Mouse (Mus musculus) limb, embryonic 13.5 days (tissue): ENCODE data around the gene Gmds. TPM values are rescaled to one million over a fixed set of nuclear protein-coding genes. Genes with fewer than 3 reads are reported as not detected.

Experiments
- ATAC-seq: fragments of 200-750 bp; cut with Nextera tagmentation; 2 replicates; pipeline ENCODE4 v1.8.0; 2017; ENCODE audit warnings: low read depth, moderate number of reproducible peaks, moderate TSS enrichment; ENCODE audit not compliant: low FRiP score
- H3K27ac ChIP-seq: fragments of 300-500 bp; sonication (generic); 2 replicates; pipeline ENCODE4 v1.5.1; 2015; ENCODE audit warnings: inconsistent platforms, mild to moderate bottlenecking, moderate library complexity
- H3K27me3 ChIP-seq: fragments of 300-500 bp; sonication (generic); 2 replicates; pipeline ENCODE4 v1.6.1; 2015; ENCODE audit warnings: mild to moderate bottlenecking, inconsistent platforms
- H3K36me3 ChIP-seq: fragments of 300-500 bp; sonication (generic); 2 replicates; pipeline ENCODE4 v1.6.1; 2015; ENCODE audit warnings: inconsistent platforms, mild to moderate bottlenecking, moderate library complexity
- H3K4me1 ChIP-seq: fragments of 300-500 bp; sonication (generic); 2 replicates; pipeline ENCODE4 v1.6.1; 2015; ENCODE audit warnings: inconsistent platforms
- H3K4me2 ChIP-seq: fragments of 300-500 bp; sonication (generic); replicated peaks from 2 replicates; pipeline ENCODE4 v1.6.1; 2015; ENCODE audit warnings: inconsistent platforms, mild to moderate bottlenecking, moderate library complexity
- H3K4me3 ChIP-seq: fragments of 300-500 bp; sonication (generic); 2 replicates; pipeline ENCODE4 v1.5.1; 2015; ENCODE audit warnings: moderate library complexity, mild to moderate bottlenecking, inconsistent platforms
- H3K9ac ChIP-seq: fragments of 300-500 bp; sonication (generic); 2 replicates; pipeline ENCODE4 v1.6.1; 2015; ENCODE audit warnings: mild to moderate bottlenecking, inconsistent platforms
- H3K9me3 ChIP-seq: fragments of 300-500 bp; sonication (generic); 2 replicates; pipeline ENCODE4 v1.6.1; 2016; ENCODE audit warnings: inconsistent platforms
- WGBS: fragments of 180-500 bp; shearing (Covaris S2); methylation state at CpG from one replicate; pipeline ENCODE4 v1.1.7; 2015; 5-methylcytosine and 5-hydroxymethylcytosine counted together
- polyA plus RNA-seq: library from polyadenylated mRNA; unstranded; fragments of >200 nt; fragmentation: Nextera tagmentation; extraction: Ambion mirVana; gene quantifications from 2 replicates; pipeline ENCODE4 v1.2.1, GENCODE M21; 2015

Gene Gmds
- polyA plus RNA-seq, 1 experiment from 2014 or later = 46.9 TPM

DNA sequence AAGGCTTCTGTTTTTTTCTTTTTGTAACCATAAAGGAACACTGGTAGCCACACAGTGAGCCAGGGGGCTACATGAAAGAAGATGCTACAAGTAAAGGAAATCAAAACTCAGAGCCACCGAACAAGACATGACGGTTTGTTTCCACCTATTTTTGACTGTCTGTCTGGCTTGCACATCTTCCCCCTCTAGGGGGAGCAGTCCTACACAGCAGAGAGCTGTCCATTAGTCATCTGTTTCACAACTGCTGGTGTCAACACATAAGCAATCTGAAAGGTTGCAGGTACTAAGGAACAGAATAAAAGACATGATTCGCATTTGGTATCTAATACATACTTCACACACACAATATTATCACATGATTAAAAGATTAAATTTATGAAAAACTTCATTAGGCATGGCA lies 25.9 kb downstream of the Gmds start:
- H3K9me3 ChIP-seq = no peaks in the 10 kb centered on the region
- H3K27ac ChIP-seq = no peak overlapping the region
- H3K27me3 ChIP-seq = 0 out of 2 replicates have a peak, but pooled peaks cover 5% of the 10 kb centered on the region
- H3K36me3 ChIP-seq = no peaks in the 10 kb centered on the region
- H3K9ac ChIP-seq = no peak overlapping the region
- no peak overlapping the region for H3K4me3 ChIP-seq
- WGBS = 79% methylated on average over 3 of the region's 3 CpGs
- ATAC-seq = no peak
- peaks cover 4% of the 10 kb centered on the region; the same call in 1 of the 2 replicates for H3K4me1 ChIP-seq
- no peak overlapping the region for H3K4me2 ChIP-seq

DNA sequence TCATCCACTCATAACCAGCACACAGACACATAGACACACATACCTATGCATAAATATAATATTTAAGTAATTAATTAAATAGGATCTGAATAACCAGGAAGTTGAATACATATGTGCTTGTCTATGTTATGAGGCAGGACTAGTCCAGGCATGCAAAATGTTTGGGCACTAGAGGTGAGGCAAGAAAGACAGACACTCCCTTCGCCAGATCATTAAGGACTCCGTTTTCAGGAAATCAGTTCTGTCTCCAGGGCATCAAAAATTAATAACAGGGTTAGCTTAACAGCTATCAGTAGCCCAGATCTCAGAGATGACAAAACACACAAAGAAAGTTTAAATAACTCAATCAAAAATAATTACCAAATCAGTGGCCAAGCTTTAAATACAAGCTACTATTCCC lies 27.1 kb downstream of the Gmds start:
- no peak for ATAC-seq
- Histone ChIP-seq H3K9ac (no peak overlapping the region), H3K27ac (no peak overlapping the region), H3K36me3 (no peaks in the 10 kb centered on the region), H3K27me3 (0 out of 2 replicates have a peak, but pooled peaks cover 3% of the 10 kb centered on the region), H3K4me3 (no peak overlapping the region), H3K4me1 (peaks cover 4% of the 10 kb centered on the region; the same call in 1 of the 2 replicates), H3K9me3 (no peaks in the 10 kb centered on the region), H3K4me2 (no peak overlapping the region)
- 79% methylated on average over 2 of the region's 2 CpGs for WGBS

DNA sequence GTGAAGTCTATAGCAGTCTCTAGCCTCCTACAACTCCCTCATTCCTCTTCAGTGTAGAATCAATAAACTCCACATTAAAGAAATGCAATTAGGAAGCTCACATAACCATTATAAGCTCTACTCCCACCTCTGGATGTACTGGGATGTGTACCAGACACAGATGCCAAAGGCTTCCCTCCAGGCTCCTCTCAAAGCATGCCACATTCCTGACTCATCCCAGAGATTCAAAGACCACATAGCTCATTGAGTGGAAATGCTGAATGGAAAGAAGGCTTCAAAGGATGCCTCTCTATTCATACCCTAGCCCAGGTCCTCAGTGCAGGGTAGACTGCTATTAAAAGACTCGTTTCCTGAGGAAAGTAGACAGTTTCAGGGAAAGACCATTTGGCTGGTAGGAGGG lies 40.1 kb downstream of the Gmds start:
- 0 out of 2 replicates have a peak, but pooled peaks cover 3% of the 10 kb centered on the region for H3K27me3 ChIP-seq
- 13% methylated on average over 1 of the region's 1 CpGs for WGBS
- no peaks in the 10 kb centered on the region for H3K9me3 ChIP-seq
- H3K4me3 ChIP-seq = no peak overlapping the region
- no peaks in the 10 kb centered on the region for H3K36me3 ChIP-seq
- peaks cover 21% of the 10 kb centered on the region for H3K4me1 ChIP-seq
- ATAC-seq = no peak; the same call in 1 of the 2 replicates
- H3K27ac ChIP-seq = no peak overlapping the region; the same call in 1 of the 2 replicates
- no peak overlapping the region for H3K9ac ChIP-seq
- no peak overlapping the region for H3K4me2 ChIP-seq

DNA sequence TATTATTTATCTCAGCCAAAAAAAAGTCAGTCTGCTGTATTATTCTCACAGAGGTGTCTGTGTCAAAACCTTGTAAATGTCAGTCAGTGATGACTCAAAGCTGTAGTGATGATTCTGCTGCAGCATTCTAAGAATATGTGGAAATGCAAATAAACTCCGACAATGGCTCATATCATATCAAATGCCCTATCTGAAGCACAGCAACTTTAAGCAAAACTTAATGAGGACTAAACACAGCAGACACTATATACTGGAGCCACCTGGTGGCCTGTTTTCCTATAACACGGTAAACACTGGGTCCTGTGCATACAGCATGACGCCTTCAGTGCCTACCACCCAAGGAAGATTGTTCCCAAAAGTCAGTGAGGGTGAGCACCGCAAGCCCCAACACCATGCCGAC lies 41.1 kb downstream of the Gmds start:
- Histone ChIP-seq H3K9ac (no peak overlapping the region), H3K9me3 (no peaks in the 10 kb centered on the region), H3K27me3 (0 out of 2 replicates have a peak, but pooled peaks cover 3% of the 10 kb centered on the region), H3K4me1 (peaks cover 21% of the 10 kb centered on the region), H3K4me2 (no peak overlapping the region), H3K36me3 (no peaks in the 10 kb centered on the region), H3K27ac (no peak overlapping the region), H3K4me3 (no peak overlapping the region)
- 45% methylated on average over 5 of the region's 5 CpGs for WGBS
- ATAC-seq = peak; percentile 61

DNA sequence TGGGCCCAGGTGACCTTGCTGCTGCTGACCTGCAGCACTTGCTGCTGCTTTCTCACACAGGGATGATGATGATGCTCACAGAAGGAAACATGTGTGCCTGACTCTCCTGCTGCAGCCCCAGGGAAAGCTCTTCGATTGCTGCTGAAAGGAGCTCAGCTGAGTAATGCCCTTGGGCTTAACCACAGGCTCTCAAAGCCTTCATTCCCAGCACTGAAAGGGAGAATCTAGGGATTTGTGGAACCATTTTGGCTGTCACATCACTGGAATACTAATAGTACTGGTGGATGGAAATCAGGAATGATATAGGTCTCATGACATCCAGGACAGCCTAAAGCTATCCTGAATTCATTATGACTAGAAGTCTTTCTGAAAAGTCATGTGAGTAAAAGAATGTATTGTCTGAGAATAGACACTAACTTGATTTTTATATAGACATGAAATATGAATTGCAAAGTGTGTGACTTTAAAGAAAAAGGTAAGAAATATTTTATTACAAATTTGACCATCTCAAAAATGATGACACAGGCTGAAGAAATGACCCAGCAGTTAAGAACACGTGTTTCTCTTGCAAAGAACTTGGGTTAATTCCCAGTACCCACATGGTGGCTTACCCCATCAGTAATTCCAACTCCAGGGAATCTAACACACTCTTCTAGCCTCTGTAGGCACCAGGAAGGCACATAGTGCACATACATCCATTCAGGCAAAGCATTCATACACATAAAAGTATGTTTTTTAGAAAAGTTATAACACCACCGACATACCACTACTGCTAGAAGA lies 43.9 kb downstream of the Gmds start:
- Histone ChIP-seq H3K4me2 (no peak overlapping the region), H3K27me3 (0 out of 2 replicates have a peak, but pooled peaks cover 3% of the 10 kb centered on the region), H3K4me3 (no peak overlapping the region), H3K9me3 (no peaks in the 10 kb centered on the region), H3K9ac (no peak overlapping the region), H3K4me1 (peaks cover 21% of the 10 kb centered on the region), H3K36me3 (no peaks in the 10 kb centered on the region), H3K27ac (no peak overlapping the region)
- WGBS = 65% methylated on average over 3 of the region's 3 CpGs
- no peak for ATAC-seq

DNA sequence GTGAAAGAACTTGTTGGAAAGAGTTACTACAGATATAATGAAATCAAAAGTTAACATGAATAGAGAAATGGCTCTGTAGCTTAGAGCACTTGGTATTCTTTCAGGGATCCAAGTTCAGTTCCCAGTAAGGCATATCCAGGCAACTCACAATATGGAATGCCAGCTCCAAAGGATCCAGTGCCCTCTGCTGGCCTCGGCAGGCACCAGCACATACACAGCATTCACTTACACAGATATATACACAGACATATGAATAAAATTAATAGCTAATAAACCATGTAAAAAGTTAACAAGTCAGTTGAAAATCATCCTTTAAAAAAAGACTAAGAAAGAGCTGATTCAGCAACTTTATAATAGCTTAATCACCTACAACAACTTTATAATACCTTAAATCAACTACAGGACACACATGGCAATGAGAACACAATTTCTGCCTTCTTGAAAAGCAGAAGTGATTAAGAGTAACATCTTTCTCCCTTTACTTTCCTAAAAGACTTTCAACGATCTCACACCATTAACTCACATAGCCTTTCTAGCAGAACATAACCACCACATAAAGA lies 65.5 kb downstream of the Gmds start:
- H3K36me3 ChIP-seq = no peaks in the 10 kb centered on the region
- no peak overlapping the region for H3K4me3 ChIP-seq
- ATAC-seq = no peak
- no peak overlapping the region for H3K4me2 ChIP-seq
- peaks cover 12% of the 10 kb centered on the region for H3K4me1 ChIP-seq
- WGBS = 61% methylated on average over 2 of the region's 2 CpGs
- no peak overlapping the region for H3K9ac ChIP-seq
- H3K27me3 ChIP-seq = no peaks in the 10 kb centered on the region
- H3K27ac ChIP-seq = no peak overlapping the region
- no peaks in the 10 kb centered on the region for H3K9me3 ChIP-seq

DNA sequence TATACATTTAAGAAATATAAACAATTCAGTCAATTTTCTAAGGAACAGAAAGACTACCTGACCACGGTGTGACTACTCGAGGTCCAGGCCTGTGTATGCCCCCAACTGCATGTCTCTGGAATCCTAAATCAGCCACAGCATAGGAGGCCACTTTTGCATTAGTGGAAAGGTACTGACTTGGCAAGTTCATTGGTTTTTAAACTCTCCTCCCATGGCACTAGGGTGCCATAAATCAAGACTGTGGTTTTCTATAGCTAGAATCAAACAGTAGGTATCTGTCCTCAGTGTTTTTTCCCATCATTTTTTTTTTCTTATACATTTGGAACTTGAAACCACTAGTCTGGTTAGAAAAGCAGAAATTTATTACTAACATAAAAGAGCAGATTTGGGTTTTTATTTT lies 68.8 kb downstream of the Gmds start:
- Histone ChIP-seq H3K36me3 (no peaks in the 10 kb centered on the region), H3K9ac (no peak overlapping the region), H3K27me3 (no peaks in the 10 kb centered on the region), H3K27ac (no peak overlapping the region), H3K9me3 (no peaks in the 10 kb centered on the region), H3K4me1 (peaks cover 24% of the 10 kb centered on the region), H3K4me3 (no peak overlapping the region), H3K4me2 (no peak overlapping the region)
- ATAC-seq = no peak; the same call in 1 of the 2 replicates
- WGBS = 40% methylated on average over 2 of the region's 2 CpGs

DNA sequence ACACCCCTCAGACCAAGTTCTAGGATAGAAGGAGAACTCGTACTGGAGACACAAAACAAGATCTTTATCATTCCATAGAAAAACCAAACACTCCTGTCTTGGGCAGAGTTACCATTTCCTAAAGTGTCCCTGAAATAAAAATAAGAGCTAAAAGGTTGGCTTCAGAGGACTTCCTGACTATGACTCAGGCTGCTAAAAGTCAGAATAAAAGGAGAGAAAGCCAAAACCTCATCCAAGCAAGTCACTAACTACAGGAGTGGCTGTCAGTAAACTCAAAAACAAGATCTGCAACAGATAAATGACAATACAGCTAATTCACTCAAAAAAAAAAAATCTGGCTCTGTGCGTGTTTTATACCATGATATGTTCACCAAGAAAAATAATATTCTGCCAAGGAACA lies 69.3 kb downstream of the Gmds start:
- 78% methylated on average over 2 of the region's 2 CpGs for WGBS
- Histone ChIP-seq H3K4me1 (peaks cover 23% of the 10 kb centered on the region), H3K27me3 (no peaks in the 10 kb centered on the region), H3K36me3 (no peaks in the 10 kb centered on the region), H3K4me3 (no peak overlapping the region), H3K4me2 (no peak overlapping the region), H3K9me3 (no peaks in the 10 kb centered on the region), H3K9ac (no peak overlapping the region), H3K27ac (no peak overlapping the region)
- no peak for ATAC-seq

DNA sequence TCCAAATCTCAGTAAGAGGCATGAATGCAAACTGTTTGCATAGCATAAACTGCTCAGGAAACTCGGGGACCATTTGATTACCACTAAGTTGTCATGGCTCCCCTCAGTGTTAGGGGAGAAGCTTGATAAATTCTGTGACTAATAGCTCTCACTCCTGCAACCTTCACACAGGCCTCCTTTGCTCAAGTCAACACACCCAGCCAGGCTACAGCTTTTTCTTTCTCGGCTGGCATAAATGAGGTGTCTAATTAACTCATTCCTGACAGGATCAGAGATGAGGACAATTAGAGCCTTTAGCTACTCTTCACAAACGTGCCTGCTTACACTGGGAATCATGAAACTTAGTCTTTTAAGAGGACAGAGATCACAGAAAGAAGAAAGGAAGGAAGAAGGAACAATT lies 70.3 kb downstream of the Gmds start:
- WGBS = 15% methylated on average over 3 of the region's 3 CpGs
- H3K9ac ChIP-seq = no peak overlapping the region
- no peak overlapping the region for H3K4me2 ChIP-seq
- H3K27me3 ChIP-seq = no peaks in the 10 kb centered on the region
- H3K4me3 ChIP-seq = no peak overlapping the region
- no peak overlapping the region for H3K27ac ChIP-seq
- no peak for ATAC-seq
- no peaks in the 10 kb centered on the region for H3K36me3 ChIP-seq
- H3K9me3 ChIP-seq = no peaks in the 10 kb centered on the region
- peaks cover 19% of the 10 kb centered on the region; the same call in 1 of the 2 replicates for H3K4me1 ChIP-seq

DNA sequence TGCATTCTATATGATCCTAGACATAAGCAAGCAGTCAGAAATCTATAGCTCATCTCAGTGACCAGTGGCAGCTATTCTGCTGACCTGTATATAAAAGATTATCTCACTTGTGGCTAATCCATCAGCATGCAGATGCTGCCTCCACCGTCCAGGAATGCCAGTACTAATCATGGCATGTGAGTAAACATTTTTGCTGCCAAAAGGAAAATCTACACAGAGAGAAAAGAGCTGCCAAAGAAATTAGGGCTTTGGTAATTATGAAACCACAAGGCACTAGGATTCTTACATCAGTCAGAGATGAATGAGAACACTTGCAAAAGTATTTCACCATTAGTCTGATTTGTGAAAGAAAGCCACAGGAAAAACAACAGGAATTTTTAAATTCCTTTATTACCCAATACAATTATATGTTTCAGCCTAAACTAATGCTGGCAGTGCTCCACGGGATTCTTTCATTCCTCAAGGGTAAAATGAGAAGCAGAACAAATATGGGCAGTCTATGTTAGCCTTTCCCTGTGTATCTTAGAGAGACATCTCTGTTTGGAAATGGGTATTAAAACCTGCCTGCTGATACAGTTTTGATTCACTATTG lies 71.3 kb downstream of the Gmds start:
- WGBS = 35% methylated on average over 2 of the region's 2 CpGs
- Histone ChIP-seq H3K9me3 (no peaks in the 10 kb centered on the region), H3K36me3 (no peaks in the 10 kb centered on the region), H3K27ac (no peak overlapping the region), H3K27me3 (no peaks in the 10 kb centered on the region), H3K4me2 (no peak overlapping the region), H3K4me3 (no peak overlapping the region), H3K9ac (no peak overlapping the region), H3K4me1 (peaks cover 19% of the 10 kb centered on the region; the same call in 1 of the 2 replicates)
- no peak for ATAC-seq

DNA sequence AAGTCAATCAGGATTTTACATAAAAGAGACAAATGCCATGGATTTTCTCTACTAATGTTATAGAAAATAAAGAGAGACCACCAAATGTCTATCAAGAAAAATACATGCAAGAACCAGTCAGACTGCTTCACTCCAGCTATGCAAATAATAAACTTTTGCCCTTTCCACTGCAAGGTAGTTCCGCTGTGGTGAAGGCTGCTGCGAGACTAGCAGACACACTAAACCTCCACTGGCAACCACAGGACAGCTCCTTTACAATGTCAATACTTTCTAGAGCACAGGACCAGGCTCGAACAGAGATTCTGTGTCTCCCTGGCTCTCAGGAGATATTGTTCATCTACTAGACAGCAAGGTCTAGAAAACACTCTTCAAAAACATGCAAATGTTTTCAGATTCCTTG lies 71.8 kb downstream of the Gmds start:
- no peak for ATAC-seq
- Histone ChIP-seq H3K4me3 (no peak overlapping the region), H3K4me1 (peaks cover 19% of the 10 kb centered on the region; the same call in 1 of the 2 replicates), H3K36me3 (no peaks in the 10 kb centered on the region), H3K27ac (no peak overlapping the region), H3K9ac (no peak overlapping the region), H3K9me3 (no peaks in the 10 kb centered on the region), H3K4me2 (no peak overlapping the region), H3K27me3 (no peaks in the 10 kb centered on the region)
- 54% methylated on average over 3 of the region's 3 CpGs for WGBS

DNA sequence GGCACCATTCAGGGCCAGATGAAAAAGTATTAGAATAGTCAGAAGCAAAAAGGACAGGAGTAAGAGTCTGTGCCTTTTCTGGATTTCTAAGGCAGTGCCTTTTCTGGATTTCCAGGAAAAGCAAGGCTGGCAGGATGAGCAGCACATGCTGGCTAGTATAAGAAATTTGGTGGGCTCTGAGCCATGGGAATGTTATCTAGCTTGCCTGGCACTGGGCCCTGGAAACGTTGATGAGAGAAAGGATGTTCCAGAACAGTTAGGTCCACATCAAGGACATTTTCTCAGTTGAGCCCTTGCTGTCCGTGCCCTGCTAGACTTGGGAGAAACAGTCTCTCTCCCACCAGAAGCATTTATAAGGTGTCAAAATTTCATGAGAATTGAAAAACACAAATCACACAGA lies 82.4 kb downstream of the Gmds start:
- no peak overlapping the region for H3K27ac ChIP-seq
- WGBS = 70% methylated on average over 2 of the region's 2 CpGs
- H3K4me2 ChIP-seq = no peak overlapping the region
- H3K36me3 ChIP-seq = no peaks in the 10 kb centered on the region
- no peaks in the 10 kb centered on the region for H3K27me3 ChIP-seq
- no peak overlapping the region for H3K4me3 ChIP-seq
- 0 out of 2 replicates have a peak, but pooled peaks cover 13% of the 10 kb centered on the region for H3K4me1 ChIP-seq
- no peak overlapping the region for H3K9ac ChIP-seq
- no peaks in the 10 kb centered on the region for H3K9me3 ChIP-seq
- ATAC-seq = no peak
